Mouse (Mus musculus) heart, postnatal 10 days (tissue): ENCODE measurements around the gene Bcdin3d. TPM values are rescaled to one million over a fixed set of nuclear protein-coding genes. Genes with fewer than 3 reads are reported as not detected.

Experiments
- total RNA-seq, 2 experiments: library from RNA; stranded (reverse); gene quantifications; 2 replicates each; pipeline ENCODE4 v1.2.3; 2021

The Bcdin3d gene
- total RNA-seq, 2 experiments from 2014 or later = 3.9 to 7.3 TPM

Other genes with a start within 250 kb of the Bcdin3d start
- gene Kcnh3, start 249.9 kb downstream of the Bcdin3d start, total RNA-seq = 1 to 10 TPM in 1 of 2 experiments, under 1 TPM in 1; 0.57 to 1.3 TPM
- gene Mcrs1, start 222.8 kb downstream of the Bcdin3d start, total RNA-seq = 10 to 100 TPM; 73.3 to 75.3 TPM
- 10 to 100 TPM; 30.5 to 38.7 TPM for gene Prpf40b, start 179.6 kb downstream of the Bcdin3d start, total RNA-seq
- under 1 TPM; 0.14 to 0.15 TPM for gene Fam186b, start 178.8 kb downstream of the Bcdin3d start, total RNA-seq
- gene Fmnl3, start 104.2 kb downstream of the Bcdin3d start, total RNA-seq = 10 to 100 TPM; 40.3 to 43.0 TPM
- 100 to 1,000 TPM; 225 to 229 TPM for gene Tmbim6, start 81.8 kb downstream of the Bcdin3d start, total RNA-seq
- 10 to 100 TPM; 17.4 to 25.5 TPM for gene Nckap5l, start 17.0 kb downstream of the Bcdin3d start, total RNA-seq
- under 1 TPM; 0.10 to 0.32 TPM for gene Faim2, start 53.4 kb upstream of the Bcdin3d start, total RNA-seq
- not detected for gene Aqp2, start 104.3 kb upstream of the Bcdin3d start, total RNA-seq
- gene Aqp5, start 116.1 kb upstream of the Bcdin3d start, total RNA-seq = under 1 TPM; 0.38 to 0.74 TPM
- gene Aqp6, start 126.7 kb upstream of the Bcdin3d start, total RNA-seq = not detected
- gene Racgap1, start 176.9 kb upstream of the Bcdin3d start, total RNA-seq = 10 to 100 TPM; 28.7 to 29.6 TPM
- gene Asic1, start 195.6 kb upstream of the Bcdin3d start, total RNA-seq = under 1 TPM; 0.69 to 0.72 TPM
- gene Smarcd1, start 227.4 kb upstream of the Bcdin3d start, total RNA-seq = 10 to 100 TPM; 39.2 to 40.2 TPM
- 1 to 10 TPM; 4.7 to 5.5 TPM for gene Gm17349, start 230.8 kb upstream of the Bcdin3d start, total RNA-seq
- 100 to 1,000 TPM in 1 of 2 experiments, 10 to 100 TPM in 1; 74.8 to 238 TPM for gene Gpd1, start 242.8 kb upstream of the Bcdin3d start, total RNA-seq